Mouse (Mus musculus): ENCODE data around the gene Ermap. TPM values are rescaled to one million over a fixed set of nuclear protein-coding genes. Genes with fewer than 3 reads are reported as not detected.

Ermap gene
- polyA plus RNA-seq, 1 experiment from 2014 or later, result 11.4 TPM

DNA sequence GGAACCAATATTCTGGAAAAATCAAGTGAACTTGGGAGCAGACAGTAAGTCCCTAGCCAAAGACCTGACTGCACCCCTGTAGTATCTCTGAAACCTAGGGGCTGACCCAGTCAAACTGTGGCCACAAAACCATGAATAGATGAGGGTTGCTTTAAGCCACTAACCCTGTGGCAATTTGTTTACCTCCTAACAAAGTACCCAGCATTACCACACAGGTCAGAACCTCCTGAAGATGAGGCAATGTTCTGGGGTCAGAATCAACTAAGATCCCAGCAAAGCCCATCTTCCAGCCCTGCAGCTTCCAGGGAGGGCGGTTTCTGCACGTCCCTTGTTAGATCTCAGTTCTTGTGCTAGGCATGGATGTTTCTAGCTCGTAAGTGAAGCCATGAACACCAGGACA lies 34.7 kb upstream of the Ermap start:
- WGBS, result 89% methylated on average over 3 of the region's 3 CpGs
- Histone ChIP-seq H3K4me3 (ENCODE audit: low read depth, low read length) (no peak overlapping the region), H3K36me3 (ENCODE audit: control insufficient read depth, insufficient read depth, low read length) (peaks cover 4% of the 10 kb centered on the region; the same call in 1 of the 2 replicates)

DNA sequence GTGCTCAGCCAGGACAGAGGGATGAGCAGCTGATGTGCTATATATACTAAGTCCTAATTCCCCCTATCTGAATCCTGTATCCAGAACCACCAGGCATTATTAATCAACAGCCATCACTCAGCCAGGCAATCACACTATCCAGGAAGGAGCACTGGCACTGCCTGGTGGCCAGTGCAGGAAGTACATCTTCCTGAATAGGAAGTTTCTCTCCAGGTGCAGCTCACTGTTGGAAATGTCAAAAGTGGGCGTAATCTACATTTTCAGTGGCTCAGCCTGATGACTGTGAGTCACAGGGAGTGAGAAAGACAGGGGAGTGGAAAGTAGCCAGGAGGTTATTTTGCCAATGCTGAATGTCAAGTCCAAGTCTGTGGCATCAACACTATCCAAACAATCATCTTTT lies 33.9 kb upstream of the Ermap start:
- H3K36me3 ChIP-seq (ENCODE audit: control insufficient read depth, insufficient read depth, low read length), result peaks cover 4% of the 10 kb centered on the region; the same call in 1 of the 2 replicates
- WGBS, result 86% methylated on average over 1 of the region's 1 CpGs
- H3K4me2 ChIP-seq (ENCODE audit: low read depth, low read length, severe bottlenecking), result no peak overlapping the region
- H3K4me3 ChIP-seq (ENCODE audit: low read depth, low read length), result no peak overlapping the region
- H3K27ac ChIP-seq (ENCODE audit: low read depth, low read length), result no peak overlapping the region
- no peaks in the 10 kb centered on the region for H3K4me1 ChIP-seq (replicated peaks; ENCODE audit: control insufficient read depth, insufficient read depth, low read length)
- ATAC-seq (replicated peaks; ENCODE audit: low FRiP score) (0 out of 2 replicates have a peak, but pooled peaks have one; percentile 24), DNase-seq (ENCODE audit: low spot score) (no peak)
- H3K27me3 ChIP-seq (ENCODE audit: control insufficient read depth, insufficient read depth, low read length), result no peaks in the 10 kb centered on the region
- no peak overlapping the region for H3K9ac ChIP-seq (ENCODE audit: low read length)
- H3K9me3 ChIP-seq (ENCODE audit: control insufficient read depth, low read length), result no peaks in the 10 kb centered on the region

More for the DNA sequence above, 34.7 kb upstream of the Ermap start:
- no peaks in the 10 kb centered on the region for H3K27me3 ChIP-seq (ENCODE audit: control insufficient read depth, insufficient read depth, low read length)
- DNase-seq (ENCODE audit: low spot score) (no peak), ATAC-seq (replicated peaks; ENCODE audit: low FRiP score) (no peak)
- H3K9ac ChIP-seq (ENCODE audit: low read length), result no peak overlapping the region
- H3K4me2 ChIP-seq (ENCODE audit: low read depth, low read length, severe bottlenecking), result no peak overlapping the region
- no peak overlapping the region for H3K27ac ChIP-seq (ENCODE audit: low read depth, low read length)
- H3K4me1 ChIP-seq (replicated peaks; ENCODE audit: control insufficient read depth, insufficient read depth, low read length), result no peaks in the 10 kb centered on the region
- H3K9me3 ChIP-seq (ENCODE audit: control insufficient read depth, low read length), result no peaks in the 10 kb centered on the region

DNA sequence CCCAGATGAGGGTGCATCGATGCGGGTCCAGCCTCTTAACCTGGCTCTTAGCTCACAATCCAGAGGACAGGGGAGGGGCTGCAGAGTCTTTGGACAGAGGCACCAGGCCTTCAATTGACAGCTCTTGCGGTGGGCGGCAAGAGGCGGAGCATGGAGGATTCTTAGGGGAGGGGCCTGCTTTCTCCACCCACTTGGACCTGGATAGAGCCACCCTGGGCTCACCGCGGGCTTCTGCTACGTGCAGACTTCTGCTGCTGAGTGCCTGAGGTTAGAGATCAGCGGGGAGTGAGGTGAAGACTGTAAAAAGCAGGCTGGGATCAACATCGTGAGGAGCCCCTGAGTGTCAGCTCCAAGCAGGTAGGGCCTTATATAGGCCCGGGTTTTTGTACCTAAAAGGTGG lies 28.4 kb upstream of the Ermap start, which contains the start of gene Tmem269:
Tmem269 (minus strand) TSS at position 49 of the 400 bp plus-strand sequence.
- Histone ChIP-seq H3K9me3 (ENCODE audit: control insufficient read depth, low read length) (no peaks in the 10 kb centered on the region), H3K36me3 (ENCODE audit: control insufficient read depth, insufficient read depth, low read length) (no peaks in the 10 kb centered on the region), H3K4me1 (replicated peaks; ENCODE audit: control insufficient read depth, insufficient read depth, low read length) (peaks cover 4% of the 10 kb centered on the region; the same call in 1 of the 2 replicates), H3K27me3 (ENCODE audit: control insufficient read depth, insufficient read depth, low read length) (no peaks in the 10 kb centered on the region), H3K9ac (ENCODE audit: low read length) (no peak within 1 kb of the TSS), H3K4me2 (ENCODE audit: low read depth, low read length, severe bottlenecking) (no peak within 1 kb of the TSS), H3K27ac (ENCODE audit: low read depth, low read length) (no peak within 1 kb of the TSS), H3K4me3 (ENCODE audit: low read depth, low read length) (no peak within 1 kb of the TSS)
- ATAC-seq (replicated peaks; ENCODE audit: low FRiP score) (0 out of 2 replicates have a peak, but pooled peaks have one; percentile 24), DNase-seq (ENCODE audit: low spot score) (no peak)
- WGBS, result 6% methylated on average over 11 of the region's 11 CpGs

DNA sequence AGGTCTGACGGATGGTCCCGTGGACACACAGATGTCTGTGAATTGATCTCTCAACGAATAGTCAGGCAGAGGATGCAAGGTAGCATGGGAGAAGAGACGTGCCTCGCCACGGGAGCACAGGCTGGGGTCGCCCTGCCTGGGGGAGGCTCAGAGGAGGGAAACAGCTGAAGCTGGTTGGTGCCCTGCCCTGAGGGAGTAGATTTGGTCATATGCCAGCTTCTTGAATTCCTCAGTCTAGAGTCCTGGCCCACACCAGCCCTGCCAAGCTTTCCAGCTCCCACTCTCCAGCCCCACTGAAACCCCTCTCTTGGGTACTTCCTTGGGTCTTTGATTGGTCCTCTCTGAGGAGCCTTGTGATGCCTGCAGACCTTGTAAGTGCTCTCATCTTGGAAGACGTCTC lies 26.9 kb upstream of the Ermap start:
- Histone ChIP-seq H3K4me1 (replicated peaks; ENCODE audit: control insufficient read depth, insufficient read depth, low read length) (peaks cover 4% of the 10 kb centered on the region; the same call in 1 of the 2 replicates), H3K9ac (ENCODE audit: low read length) (no peak overlapping the region), H3K4me3 (ENCODE audit: low read depth, low read length) (no peak overlapping the region), H3K4me2 (ENCODE audit: low read depth, low read length, severe bottlenecking) (no peak overlapping the region), H3K27me3 (ENCODE audit: control insufficient read depth, insufficient read depth, low read length) (no peaks in the 10 kb centered on the region), H3K9me3 (ENCODE audit: control insufficient read depth, low read length) (no peaks in the 10 kb centered on the region), H3K27ac (ENCODE audit: low read depth, low read length) (no peak overlapping the region), H3K36me3 (ENCODE audit: control insufficient read depth, insufficient read depth, low read length) (no peaks in the 10 kb centered on the region)
- WGBS, result 83% methylated on average over 8 of the region's 8 CpGs
- DNase-seq (ENCODE audit: low spot score), result no peak
- ATAC-seq (replicated peaks; ENCODE audit: low FRiP score), result no peak

DNA sequence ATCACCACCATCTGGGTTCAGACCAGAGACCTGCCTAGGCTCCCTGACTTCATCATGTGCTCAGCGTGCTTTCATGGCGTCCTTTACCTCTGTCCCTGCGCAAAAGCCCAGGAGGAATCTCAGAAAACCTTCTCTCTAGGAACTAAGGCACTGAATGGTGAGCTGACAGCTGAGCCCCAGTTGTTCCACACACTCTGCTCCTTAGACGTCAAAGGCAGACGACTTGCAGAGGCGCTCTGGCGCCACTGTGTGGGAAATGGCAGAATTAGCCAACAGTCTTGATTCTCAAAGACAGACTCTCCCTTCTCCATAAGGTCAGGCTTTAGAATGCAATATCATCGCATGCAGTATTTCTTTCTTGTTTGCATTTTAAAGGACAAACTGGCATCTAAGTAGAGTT lies 14.9 kb upstream of the Ermap start:
- H3K9ac ChIP-seq (ENCODE audit: low read length), result no peak overlapping the region
- H3K4me3 ChIP-seq (ENCODE audit: low read depth, low read length), result no peak overlapping the region
- 25% methylated on average over 8 of the region's 8 CpGs for WGBS
- ATAC-seq (replicated peaks; ENCODE audit: low FRiP score) (no peak), DNase-seq (ENCODE audit: low spot score) (peak; percentile 73)
- H3K27me3 ChIP-seq (ENCODE audit: control insufficient read depth, insufficient read depth, low read length), result no peaks in the 10 kb centered on the region
- no peak overlapping the region for H3K4me2 ChIP-seq (ENCODE audit: low read depth, low read length, severe bottlenecking)
- no peak overlapping the region for H3K27ac ChIP-seq (ENCODE audit: low read depth, low read length)
- no peaks in the 10 kb centered on the region for H3K4me1 ChIP-seq (replicated peaks; ENCODE audit: control insufficient read depth, insufficient read depth, low read length)
- H3K9me3 ChIP-seq (ENCODE audit: control insufficient read depth, low read length), result no peaks in the 10 kb centered on the region
- H3K36me3 ChIP-seq (ENCODE audit: control insufficient read depth, insufficient read depth, low read length), result no peaks in the 10 kb centered on the region; the same call in 1 of the 2 replicates

DNA sequence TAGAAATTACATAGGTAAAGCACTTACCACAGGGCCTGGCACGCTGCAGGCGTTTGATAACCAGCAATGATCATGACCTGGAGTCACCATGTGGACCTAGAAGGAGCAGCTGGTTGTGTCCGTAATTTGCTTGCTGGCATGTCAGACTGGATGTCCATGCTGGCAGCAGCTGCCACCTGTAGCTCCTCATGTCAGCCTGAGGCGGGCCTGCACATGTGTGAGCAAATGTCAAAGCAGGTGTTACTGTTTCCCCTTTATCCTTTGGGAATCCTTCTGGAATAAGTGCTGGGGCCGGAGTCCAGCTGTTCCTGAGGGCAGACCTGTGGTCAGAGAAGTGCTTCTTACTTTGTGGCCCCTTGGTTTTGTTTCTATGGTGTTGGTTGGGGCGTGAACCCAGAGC lies 8.3 kb upstream of the Ermap start:
- ATAC-seq (replicated peaks; ENCODE audit: low FRiP score) (no peak), DNase-seq (ENCODE audit: low spot score) (no peak)
- 84% methylated on average over 6 of the region's 6 CpGs for WGBS
- Histone ChIP-seq H3K4me1 (replicated peaks; ENCODE audit: control insufficient read depth, insufficient read depth, low read length) (no peaks in the 10 kb centered on the region), H3K4me2 (ENCODE audit: low read depth, low read length, severe bottlenecking) (no peak overlapping the region), H3K9ac (ENCODE audit: low read length) (no peak overlapping the region), H3K36me3 (ENCODE audit: control insufficient read depth, insufficient read depth, low read length) (no peaks in the 10 kb centered on the region; the same call in 1 of the 2 replicates), H3K4me3 (ENCODE audit: low read depth, low read length) (no peak overlapping the region), H3K9me3 (ENCODE audit: control insufficient read depth, low read length) (no peaks in the 10 kb centered on the region), H3K27ac (ENCODE audit: low read depth, low read length) (no peak overlapping the region), H3K27me3 (ENCODE audit: control insufficient read depth, insufficient read depth, low read length) (no peaks in the 10 kb centered on the region)

DNA sequence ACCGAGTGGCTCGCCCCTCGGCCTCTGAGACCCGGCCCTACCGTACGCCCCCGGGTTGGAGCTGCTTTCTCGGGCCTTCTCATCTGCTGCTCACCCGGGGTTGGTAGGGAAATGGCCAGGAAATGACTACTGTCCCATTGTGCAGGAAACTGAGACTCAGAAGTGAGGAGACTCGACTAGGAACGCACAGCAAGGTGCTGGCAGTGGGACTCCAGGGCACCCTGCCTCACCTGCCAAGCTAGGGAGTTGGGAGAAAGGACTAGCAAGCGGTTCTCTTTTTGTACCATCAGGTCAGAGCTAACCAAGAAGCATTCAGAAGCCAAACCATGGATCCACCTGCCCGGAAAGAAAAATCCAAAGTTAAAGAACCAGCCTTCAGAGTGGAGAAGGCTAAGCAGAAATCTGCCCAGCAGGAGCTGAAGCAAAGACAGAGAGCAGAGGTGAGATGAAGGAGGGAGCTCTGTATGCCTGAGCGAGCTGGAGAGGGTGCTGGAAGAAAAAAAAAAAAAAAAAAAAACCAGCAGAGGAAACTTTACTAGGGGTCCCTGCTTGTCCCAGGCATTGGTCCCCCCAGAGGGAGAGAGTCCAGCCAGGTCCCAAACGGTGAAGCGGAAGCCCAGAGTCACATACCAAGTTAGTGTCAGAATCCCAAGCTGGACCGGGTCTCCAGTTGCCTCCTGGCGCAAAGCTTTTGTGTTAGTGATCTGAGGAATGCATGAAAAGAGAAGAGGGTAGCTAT lies 5.9 kb upstream of the Ermap start:
- H3K27me3 ChIP-seq (ENCODE audit: control insufficient read depth, insufficient read depth, low read length), result no peaks in the 10 kb centered on the region
- peak overlapping the region; percentile 77 for H3K9ac ChIP-seq (ENCODE audit: low read length)
- H3K27ac ChIP-seq (ENCODE audit: low read depth, low read length), result no peak overlapping the region; the same call in 1 of the 2 replicates
- ATAC-seq (replicated peaks; ENCODE audit: low FRiP score) (no peak; the same call in 1 of the 2 replicates), DNase-seq (ENCODE audit: low spot score) (no peak)
- H3K4me3 ChIP-seq (ENCODE audit: low read depth, low read length), result peak overlapping the region; percentile 76
- H3K4me1 ChIP-seq (replicated peaks; ENCODE audit: control insufficient read depth, insufficient read depth, low read length), result no peaks in the 10 kb centered on the region
- 7% methylated on average over 18 of the region's 18 CpGs for WGBS
- H3K9me3 ChIP-seq (ENCODE audit: control insufficient read depth, low read length), result no peaks in the 10 kb centered on the region
- H3K36me3 ChIP-seq (ENCODE audit: control insufficient read depth, insufficient read depth, low read length), result no peaks in the 10 kb centered on the region
- peak overlapping the region; percentile 56 for H3K4me2 ChIP-seq (ENCODE audit: low read depth, low read length, severe bottlenecking)

DNA sequence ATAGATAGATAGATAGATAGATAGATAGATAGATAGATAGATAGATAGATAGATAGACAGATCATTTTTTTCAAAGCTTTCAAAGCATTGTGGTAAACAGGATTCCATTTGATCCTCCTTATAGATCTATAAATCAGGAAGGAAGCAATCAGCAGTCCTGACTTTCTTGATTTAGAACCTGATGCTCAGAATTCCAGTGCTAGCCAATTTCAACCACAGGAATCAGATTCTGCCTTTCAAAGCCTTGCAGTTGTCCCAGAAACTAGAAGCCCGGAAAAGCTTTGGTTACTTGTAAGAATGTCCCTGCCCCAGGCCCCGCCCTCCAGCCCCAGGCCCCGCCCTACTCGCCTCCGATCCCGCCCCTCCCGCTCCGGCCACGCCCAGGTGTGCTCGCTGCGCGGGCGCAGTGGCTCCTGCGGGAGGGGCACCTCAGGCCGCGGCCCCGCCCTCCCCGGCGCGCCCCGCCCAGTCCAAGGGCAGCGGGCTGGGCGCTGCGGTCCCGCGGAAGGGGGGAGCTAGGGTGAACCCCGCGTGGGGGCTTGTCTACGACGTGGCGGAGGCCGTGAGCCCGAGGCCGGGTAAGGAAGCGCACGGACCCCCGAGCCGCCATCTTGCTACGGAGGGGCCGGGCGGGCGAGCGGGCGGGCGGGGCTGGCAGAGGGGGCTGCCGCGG lies 5.2 kb upstream of the Ermap start, which contains the start of gene Svbp:
Svbp (plus strand) TSS at position 398 of the 673 bp plus-strand sequence.
- no peaks in the 10 kb centered on the region for H3K4me1 ChIP-seq (replicated peaks; ENCODE audit: control insufficient read depth, insufficient read depth, low read length)
- H3K36me3 ChIP-seq (ENCODE audit: control insufficient read depth, insufficient read depth, low read length), result no peaks in the 10 kb centered on the region
- ATAC-seq (replicated peaks; ENCODE audit: low FRiP score), result peak; percentile 94
- H3K9me3 ChIP-seq (ENCODE audit: control insufficient read depth, low read length), result no peaks in the 10 kb centered on the region
- peak within 1 kb of the TSS; percentile 77 for H3K9ac ChIP-seq (ENCODE audit: low read length)
- H3K27me3 ChIP-seq (ENCODE audit: control insufficient read depth, insufficient read depth, low read length), result no peaks in the 10 kb centered on the region
- peak within 1 kb of the TSS; percentile 76 for H3K4me3 ChIP-seq (ENCODE audit: low read depth, low read length)
- DNase-seq (ENCODE audit: low spot score), result peak; percentile 97
- no peak within 1 kb of the TSS; the same call in 1 of the 2 replicates for H3K27ac ChIP-seq (ENCODE audit: low read depth, low read length)
- under 1% methylated on average over 45 of the region's 47 CpGs for WGBS
- H3K4me2 ChIP-seq (ENCODE audit: low read depth, low read length, severe bottlenecking), result peak within 1 kb of the TSS; percentile 56
